Mouse (Mus musculus): ENCODE results near the gene Hist1h2bg.
"Not testable (repeated sequence)": the region's sequence is repeated elsewhere in the genome, so short reads cannot be mapped to it uniquely, and the experiment has no call there.

Hist1h2bg gene

DNA sequence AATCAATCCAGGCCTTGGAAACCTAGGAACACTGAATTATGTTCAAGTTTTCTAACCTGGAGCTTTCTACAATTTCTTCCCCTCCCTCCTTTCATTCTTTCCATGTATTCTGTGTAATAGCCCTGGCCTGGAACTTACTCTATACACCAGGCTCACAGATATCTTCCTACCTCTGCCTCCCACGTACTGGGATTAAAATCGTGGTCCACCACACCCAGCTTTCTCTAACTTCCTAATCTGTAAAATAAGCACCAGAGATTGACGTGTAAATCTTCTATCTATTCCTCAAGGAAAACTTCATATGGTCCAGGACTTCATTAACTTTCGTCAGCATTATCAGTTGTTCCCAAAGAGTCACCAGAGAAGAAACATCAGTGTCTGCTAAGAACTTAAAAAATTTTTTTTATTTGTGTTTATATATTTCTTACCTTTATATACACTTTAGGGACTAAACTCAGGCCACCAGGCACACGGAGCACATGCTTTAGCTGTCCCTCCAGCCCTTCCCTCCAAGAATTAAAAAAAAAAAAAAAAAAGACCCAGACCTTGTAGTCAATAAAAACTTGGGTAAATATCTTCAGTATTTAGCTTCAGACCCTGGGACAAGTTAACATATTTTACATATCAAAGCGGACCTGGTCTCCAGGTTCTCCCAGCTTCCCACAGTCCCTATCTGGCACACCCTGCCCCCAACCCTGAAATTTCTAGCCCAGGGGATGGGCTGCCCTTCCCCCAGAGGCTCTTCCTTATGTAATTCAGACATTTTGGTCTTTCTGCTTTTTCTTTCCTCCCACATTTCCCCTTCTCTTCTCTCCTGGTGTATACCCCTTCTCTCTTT, 11.2 kb downstream of the Hist1h2bg start:
- peak; percentile 28 to 40 for DNase-seq (ENCODE audit: low spot score in 2 of 2)

DNA sequence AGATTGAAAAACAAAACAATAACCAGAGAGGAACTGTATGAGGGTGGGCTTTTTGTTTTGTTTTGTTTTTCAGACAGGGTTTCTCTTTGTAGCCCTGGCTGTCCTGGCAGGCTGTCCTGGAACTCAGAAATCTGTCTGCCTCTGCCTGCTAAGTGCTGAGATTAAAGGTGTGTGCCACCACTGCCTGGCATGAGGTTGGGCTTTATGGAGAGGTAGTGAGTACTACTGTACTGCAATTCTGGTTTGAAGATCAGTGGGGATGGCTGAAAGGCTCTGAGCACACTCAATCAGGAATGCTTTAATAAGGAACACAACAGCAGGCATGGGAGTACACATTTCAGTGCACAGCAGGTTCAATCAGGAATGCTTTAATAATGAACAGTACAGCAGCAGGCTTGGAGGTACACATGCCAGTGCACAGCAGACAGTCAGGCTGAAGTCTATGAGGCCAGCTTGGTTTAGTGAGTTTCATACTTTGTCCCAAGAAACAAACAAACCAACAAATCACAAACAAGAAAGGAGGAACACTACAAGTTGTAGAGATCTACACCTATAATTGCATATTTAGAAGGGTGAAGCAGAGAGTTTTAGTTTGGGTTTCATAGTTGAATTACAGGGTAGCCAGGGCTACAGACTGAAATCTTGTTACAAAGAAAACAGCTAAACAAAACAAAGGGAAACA, 12.3 kb downstream of the Hist1h2bg start:
- peak; percentile 38 to 44 for DNase-seq (ENCODE audit: low spot score in 2 of 2)

DNA sequence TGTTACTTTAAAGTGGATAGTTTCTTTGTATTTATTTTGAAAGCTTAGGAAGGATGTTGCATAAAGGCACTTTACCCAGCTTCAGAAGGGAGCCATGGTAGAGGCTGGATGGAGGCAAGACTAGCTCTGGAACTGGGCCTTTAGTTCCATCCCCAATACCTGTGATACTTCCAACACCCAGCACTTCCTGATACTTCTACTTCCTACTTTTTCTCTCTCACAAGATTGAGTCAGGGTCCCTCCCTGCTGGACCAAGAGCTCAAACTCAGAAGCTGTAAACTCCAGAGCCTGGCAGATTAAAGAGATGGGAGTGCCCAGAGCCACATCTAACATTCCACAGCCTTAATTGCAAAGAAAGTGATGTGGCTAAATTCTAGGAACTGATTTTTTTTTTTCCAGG, 13.1 kb downstream of the Hist1h2bg start:
- peak in 1 of 2 experiments; percentile 37 for DNase-seq (ENCODE audit: low spot score in 2 of 2)

DNA sequence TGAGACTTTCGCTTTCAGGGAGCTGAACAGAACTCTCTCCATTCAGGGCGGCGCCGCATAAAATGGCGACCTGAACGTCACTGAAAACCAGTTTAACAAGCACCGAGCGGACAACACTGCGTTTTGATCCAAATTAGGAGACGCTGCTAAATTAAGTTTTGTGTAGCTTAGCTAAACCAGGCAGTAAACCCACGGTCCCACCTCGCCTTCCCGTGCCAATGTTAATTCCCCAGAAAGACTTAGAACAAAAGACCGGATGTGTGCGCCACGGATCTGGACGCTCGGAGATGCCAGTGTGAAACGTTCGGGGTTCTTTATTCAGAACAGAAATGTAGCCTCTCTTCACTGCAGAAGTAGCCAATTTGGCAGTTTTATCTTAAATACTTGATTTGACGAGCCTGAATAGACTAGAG, 13.8 kb downstream of the Hist1h2bg start:
- peak; percentile 78 to 86 for DNase-seq (ENCODE audit: low spot score in 2 of 2)

DNA sequence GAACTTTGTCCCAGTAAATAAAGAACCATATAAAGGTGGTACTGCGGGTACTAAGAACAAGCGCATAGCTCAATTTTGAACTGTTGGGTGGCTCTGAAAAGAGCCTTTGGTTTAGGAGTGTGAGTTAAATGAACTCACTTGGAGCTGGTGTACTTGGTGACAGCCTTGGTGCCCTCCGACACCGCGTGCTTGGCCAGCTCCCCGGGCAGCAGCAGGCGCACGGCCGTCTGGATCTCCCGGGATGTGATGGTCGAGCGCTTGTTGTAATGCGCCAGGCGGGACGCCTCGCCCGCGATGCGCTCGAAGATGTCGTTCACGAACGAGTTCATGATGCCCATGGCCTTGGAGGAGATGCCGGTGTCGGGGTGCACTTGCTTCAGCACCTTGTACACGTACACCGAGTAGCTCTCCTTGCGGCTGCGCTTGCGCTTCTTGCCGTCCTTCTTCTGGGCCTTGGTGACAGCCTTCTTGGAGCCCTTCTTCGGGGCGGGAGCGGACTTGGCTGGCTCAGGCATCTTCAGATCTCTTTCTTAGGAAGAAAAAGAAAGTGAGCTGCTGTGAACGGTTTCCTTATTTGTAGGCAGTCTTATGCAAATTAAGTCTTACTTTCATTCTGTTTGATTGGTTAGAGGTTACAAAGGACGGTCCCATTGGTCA, 14.4 kb downstream of the Hist1h2bg start:
- peak; percentile 79 to 86 for DNase-seq (ENCODE audit: low spot score in 2 of 2)

DNA sequence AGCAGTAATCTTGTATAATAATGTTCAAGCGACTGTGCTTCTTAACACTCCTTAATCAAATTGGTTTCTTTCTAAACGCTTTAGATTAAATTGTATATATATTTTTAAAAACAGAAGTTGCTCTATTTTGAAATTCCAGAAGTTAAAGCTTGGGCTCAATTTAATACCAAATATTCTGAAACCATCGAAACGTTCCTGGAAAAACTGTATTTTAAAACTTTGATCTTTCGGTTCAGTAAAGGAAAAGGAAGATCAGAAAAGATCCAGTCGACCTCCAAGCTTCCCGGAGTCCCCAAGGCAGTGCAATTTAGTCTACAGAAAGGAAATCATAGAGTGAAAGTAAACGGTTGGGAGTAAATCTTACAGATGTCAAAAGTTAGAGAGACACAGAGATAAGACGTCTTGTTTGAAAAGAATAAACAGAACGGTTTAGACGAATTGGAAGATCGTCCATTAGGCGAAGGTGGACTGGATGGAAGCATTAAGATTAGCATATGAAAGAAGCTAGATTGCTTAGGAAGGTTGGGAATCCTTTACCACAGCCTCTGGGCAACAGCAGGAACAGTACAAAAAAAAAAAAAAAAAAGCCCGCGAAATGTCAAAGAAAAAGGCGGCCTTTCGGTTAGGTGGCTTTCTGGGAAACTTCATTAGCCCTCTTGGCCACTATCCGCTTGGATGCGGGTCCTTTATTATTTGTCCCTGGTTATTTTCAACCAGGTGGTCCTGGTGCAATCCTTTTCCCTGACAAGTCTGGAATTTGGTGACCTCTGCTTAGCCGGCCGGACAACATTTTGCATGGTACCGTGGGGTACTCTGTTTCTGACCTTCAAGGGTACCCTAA, 15.1 kb downstream of the Hist1h2bg start:
- peak; percentile 35 to 61 for DNase-seq (ENCODE audit: low spot score in 2 of 2)

DNA sequence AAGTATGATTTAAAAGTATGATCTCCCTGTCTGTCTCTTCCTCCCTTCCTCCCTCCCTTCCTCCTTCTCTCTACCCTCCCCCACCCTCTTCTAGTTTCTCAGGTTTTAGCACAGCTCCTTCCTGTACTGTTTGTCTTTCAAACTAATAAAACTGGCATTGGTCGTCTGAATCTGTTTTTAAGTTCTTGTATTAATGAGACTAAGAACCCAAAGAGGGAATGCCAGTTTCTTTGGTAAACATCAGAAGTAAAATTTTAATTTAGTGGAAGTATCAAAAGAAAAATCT, 15.7 kb downstream of the Hist1h2bg start:
- no peak for DNase-seq (ENCODE audit: low spot score in 2 of 2)

DNA sequence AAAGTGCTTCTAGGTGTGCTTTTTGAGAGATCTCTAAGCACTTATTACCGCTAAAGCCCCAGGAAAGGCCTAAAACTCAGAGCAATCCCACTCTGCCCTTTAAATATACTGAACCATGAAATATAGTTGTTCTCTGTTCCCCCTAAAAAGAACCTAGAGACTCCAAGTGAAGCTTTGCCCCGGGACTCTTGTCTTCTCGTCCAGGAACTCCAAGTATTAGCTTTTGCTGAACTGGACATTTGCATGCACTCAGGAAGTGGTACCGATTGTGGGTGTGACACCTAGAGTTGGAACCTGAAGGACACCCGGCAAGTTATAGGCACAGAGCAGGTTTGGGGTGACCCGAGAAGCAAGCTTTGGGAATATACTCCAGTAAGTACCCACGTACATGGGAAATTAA, 20.0 kb downstream of the Hist1h2bg start:
- DNase-seq (ENCODE audit: low spot score in 2 of 2), result no peak

DNA sequence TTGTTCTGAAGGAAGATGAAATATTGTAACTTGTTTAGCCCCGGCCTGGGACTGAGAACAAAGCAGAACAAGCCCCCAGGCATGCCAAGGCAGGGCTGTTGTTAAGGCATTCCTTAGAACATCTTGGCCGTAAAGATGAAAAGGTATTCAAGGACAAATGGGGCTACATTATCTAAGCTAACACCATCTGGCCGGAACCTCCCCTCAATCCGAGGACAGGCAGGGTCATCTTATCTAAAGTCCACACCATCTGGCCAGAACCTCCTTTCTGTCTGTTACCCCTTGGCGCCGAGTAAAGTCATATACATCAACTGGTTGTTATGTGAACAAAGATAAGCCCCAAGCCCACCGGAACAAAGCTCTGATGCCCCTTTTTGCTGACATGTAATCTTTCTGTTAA, 20.7 kb downstream of the Hist1h2bg start:
- not testable (repeated sequence) for DNase-seq (ENCODE audit: low spot score in 2 of 2)

DNA sequence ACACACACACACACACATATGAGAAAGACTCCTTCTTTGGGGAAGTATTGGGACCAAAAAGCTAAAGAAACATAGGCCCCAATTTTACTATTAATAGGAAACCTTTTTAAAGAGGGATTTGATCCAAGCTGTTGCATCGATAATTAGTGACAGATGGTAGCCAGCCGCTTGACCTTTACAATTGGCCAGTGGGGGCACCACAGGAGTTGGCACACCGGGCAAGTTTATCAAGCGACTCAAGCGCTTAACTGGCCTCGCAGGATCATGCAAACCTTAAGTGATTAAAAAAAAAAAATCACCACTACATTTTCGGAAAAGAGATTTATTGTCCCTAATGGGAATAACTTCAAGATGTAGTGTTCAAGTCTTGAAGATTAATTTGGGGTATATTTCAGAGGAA, 21.4 kb downstream of the Hist1h2bg start:
- DNase-seq (ENCODE audit: low spot score in 2 of 2), result no peak

DNA sequence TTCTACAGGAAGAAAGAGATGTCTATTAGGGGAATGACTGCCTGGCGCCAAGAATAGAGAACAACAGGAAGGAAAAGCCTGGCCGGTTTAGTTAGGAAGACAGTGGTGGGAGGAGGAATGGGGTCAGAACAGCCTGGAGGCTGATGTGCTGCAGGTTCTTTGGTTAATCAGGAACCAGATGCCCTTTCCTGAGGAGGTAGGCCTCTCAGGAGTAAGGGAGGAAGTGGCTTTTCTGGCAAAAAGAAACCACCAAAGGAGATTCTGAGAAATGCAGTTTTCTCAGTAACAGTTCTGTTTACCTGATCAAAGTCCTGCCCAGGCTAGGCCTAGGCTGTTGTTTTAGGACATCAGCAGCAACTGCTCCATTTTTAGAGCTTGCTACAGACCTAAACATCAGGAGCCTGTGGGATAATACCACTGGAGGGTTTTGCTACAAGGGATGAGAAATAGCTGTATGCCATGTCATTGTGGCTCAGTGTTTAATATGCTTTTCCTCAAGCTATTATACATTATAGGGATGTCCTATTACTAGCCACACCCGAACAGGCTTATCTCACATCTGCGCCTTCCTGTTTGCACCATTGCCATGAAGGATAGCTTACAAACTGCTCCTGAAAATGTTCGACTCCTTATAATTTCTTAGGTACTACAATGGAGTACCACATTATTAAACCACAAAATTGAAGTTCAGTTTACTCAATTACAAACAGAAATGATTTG, 22.0 kb downstream of the Hist1h2bg start:
- DNase-seq (ENCODE audit: low spot score in 2 of 2), result no peak

DNA sequence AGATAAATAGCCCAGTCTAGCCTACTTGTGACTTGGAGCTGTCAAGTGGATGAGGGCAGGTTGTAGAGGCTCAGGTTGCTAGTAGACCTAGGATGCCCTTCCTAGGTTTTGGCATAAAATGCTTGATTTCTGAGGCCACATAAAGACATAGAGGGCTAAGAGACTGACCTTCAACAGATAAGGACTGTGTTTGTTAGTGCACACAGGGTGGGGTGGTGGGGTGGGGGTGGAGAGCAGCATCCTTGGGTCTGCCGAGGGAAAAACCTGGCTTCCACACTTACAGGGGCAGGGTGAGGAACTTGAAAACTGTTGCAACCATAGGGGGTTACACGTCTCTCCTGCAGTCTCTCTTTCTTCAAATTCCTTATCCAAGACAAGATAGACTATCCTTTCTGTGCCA, 24.0 kb downstream of the Hist1h2bg start:
- DNase-seq (ENCODE audit: low spot score in 2 of 2), result no peak

DNA sequence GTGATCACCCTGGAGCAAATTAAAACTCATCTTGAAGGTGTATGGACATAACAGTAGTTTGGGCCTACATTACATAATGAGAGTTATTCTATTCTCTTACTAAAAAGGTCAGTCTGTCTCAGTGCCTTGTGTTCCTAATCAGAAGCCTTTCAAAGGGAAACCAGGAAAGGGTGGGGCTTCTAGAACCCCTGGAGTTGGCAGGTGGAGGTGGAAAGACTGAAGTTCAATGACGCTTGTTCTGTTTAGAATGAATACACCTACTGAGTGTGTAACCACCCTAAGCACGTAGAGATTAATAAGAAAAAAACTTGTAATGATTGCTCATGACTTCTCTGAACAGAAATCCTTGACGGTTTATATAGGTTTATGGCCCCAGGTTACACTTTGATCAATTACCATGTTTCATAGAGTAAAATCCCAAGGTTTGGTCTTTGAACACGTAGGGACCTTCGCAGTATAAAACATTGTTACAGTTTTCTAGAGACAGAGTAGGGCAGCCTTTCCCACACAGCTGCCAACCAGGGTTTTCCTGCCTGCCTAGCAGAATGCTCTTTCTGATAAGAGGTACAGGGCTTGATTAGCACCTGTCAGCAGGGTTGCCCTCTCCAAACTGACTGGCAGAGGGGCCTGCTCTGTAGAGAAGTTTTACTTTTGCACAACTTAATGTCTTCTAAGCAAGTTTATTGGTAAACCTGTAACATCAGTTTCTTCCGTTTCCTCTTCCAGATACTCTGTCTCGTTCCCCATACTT, 24.6 kb downstream of the Hist1h2bg start:
- peak in 1 of 2 experiments; percentile 68 for DNase-seq (ENCODE audit: low spot score in 2 of 2)

DNA sequence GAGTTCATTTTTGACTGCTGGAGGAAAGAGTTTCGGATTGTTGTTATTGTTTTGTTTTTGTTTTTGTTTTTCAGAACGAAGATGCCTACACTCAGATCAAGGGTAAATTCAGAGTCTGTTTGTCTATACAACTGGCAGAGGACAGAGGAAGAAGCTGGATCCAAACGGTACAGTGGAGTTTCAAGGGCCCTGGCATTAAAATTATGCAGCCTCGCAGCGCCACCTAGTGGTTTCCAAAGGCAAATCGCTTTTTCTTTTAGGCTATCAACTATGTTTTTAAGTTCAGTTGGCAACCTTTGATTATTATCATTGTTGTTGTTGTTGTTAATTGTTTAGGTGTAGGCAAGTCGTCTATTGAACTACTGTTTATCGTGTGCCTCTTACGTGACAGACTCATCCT, 26.8 kb downstream of the Hist1h2bg start:
- peak; percentile 82 to 93 for DNase-seq (ENCODE audit: low spot score in 2 of 2)

DNA sequence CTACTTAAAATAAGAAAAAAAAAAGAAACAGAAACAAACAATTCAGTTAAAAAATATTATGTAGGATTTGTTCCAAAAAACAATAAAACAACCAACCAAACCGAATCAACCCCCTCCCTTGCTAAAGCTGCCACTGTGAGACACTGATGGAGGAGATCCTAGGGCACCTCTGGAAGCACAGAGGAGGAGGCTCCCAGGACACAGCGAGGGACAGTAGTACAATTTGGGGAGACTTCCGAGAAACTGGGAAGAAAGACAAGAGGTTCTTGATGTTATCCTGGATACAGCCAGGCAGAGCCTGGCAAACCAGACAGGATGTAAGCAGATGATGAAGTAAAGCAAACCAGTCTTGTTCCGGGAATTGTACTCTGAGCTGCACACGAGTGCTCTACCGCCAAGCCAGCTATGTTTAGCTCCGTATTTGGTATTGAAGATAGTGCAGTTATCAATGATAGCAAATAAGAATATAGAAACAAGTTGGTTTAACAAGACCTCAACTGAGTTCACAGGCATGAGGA, 32.0 kb downstream of the Hist1h2bg start:
- DNase-seq (ENCODE audit: low spot score in 2 of 2), result no peak

DNA sequence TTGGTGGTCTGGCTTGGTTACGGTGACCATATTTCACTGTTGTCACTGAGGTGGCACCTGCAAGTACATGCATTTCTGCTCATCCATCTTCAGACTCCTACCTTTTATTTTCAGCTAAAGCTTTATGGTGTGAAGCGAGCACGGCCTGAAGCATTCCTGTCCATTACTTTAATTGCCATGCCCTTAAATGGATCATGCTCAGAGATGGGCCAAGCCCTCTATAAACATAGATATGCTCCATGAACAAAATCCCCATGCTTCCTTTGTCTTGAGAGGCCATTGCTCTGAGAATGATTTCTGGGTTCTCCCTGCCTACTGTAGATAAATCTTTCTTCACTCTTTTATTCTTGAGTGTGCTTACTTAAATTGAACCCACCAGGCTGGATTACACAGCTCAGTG, 33.3 kb downstream of the Hist1h2bg start:
- DNase-seq (ENCODE audit: low spot score in 2 of 2), result no peak

DNA sequence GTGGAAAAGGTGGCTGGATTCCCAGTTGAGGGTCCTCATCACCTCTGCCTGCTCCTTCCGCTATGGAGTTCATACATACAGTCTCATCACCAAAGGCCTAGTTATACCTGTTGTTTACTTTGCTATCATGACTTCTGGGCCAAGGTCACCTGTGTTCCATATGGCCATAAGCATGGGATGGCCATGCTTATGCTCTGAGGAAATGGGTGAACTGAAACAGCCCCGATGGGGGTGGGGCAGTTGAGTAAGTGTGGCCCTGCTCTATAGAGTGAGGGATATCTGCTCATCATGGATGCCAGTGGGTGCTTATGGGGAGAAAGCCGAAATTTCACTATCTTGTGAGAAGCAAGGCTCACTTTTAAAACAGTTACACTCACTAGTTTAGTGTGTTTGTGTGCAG, 33.9 kb downstream of the Hist1h2bg start:
- DNase-seq (ENCODE audit: low spot score in 2 of 2), result no peak

DNA sequence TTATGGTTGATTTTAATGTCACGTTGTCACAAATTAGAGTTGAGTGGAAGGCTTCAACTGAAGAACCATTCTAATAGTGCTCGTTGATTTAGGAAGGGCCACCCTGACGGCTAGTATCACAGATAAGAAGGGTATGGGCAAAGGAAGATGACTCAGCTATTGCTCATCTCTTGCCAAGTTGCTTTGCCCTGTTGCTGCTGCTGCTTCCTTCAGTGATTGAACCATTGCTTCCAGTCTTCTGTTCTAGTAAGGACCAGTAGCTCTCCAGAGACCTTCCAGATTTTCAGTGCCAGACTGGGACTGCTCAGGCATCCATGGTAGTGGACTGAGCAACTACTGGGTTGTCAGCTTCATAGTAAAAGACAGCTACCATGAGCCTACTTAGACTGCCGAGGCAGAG, 38.0 kb downstream of the Hist1h2bg start:
- DNase-seq (ENCODE audit: low spot score in 2 of 2), result peak in 1 of 2 experiments; percentile 51

DNA sequence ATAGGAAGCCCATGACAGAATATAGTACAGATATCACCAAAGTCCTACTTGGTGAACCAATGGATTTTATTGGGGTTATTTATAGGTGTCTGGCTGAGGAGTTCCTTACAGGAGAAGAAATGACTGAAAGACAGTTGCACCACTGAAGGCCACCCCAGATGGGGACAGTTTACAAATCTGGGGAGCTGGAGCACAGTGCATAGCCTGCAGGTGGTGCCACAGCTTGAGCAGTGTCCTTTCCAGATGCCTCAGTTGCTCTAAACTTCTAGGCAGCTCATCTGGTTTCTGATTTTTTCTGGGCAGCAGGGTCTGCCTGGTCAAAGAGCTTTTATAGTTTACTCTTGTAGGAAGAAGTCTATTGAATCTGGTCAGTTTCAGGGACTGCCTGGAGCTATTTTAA, 38.6 kb downstream of the Hist1h2bg start:
- DNase-seq (ENCODE audit: low spot score in 2 of 2), result peak in 1 of 2 experiments; percentile 15

DNA sequence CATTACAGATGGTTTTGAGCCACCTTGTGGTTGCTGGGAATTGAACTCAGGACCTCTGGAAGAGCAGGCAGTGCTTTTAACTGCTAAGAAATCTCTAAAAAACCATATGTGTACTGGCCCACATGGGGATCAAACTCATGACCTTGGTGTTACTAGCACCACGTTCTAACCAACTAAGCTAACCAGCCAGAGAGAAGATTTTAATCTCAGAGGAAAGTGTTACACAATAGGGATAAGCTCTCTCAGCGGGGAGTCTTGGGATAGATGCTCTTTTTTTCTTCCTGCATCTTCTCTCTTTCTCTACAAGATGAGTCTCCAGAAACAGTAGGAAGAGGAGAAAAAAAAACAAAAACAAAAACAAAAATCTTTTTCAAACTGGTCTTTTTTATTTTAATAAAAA, 39.2 kb downstream of the Hist1h2bg start:
- no peak for DNase-seq (ENCODE audit: low spot score in 2 of 2)

Measured in spleen, postnatal 10 days (tissue).